Mouse (Mus musculus): ENCODE measurements around the gene Ogfod2. TPM values are rescaled to one million over a fixed set of nuclear protein-coding genes. Genes with fewer than 3 reads are reported as not detected.

Gene Ogfod2
- total and polyA plus RNA-seq, 3 experiments: 14.6 to 25.5 (median 16.4) TPM

- peaks cover 11% of the 10 kb centered on the region for H3K4me1 ChIP-seq (ENCODE audit: control insufficient read depth, insufficient read depth, low read length)
- intact Hi-C loops (cut with DNase I): loop anchor here (10.0 kb wide), 1 partner anchor 429 kb away; the partner anchor contains the start of gene Tmed2
- peak; percentile 76 to 86 for DNase-seq
Observed at GRCm38 (mm10) chr5:124115990-124116845, 4.1 kb downstream of the Ogfod2 start, which contains the start of gene Arl6ip4. Gene Arl6ip4 (plus strand): TSS chr5:124116089.

GRCm38 (mm10) chr5:124119204-124119603, 7.1 kb downstream of the Ogfod2 start:
- no peaks in the 10 kb centered on the region for H3K27me3 ChIP-seq (ENCODE audit: control insufficient read depth, insufficient read depth, low read length)
- WGBS: 40% methylated on average over 5 of the region's 5 CpGs
- DNase-seq: no peak
- no peak overlapping the region for H3K4me3 ChIP-seq
- H3K9ac ChIP-seq (ENCODE audit: low read depth, low read length): no peak overlapping the region
- TF ChIP-seq EP300 (IDR thresholded peaks at IDR 0.05; ENCODE audit: insufficient read depth, low read depth, low read length) (no peak), CTCF (IDR thresholded peaks at IDR 0.05) (no peak), POLR2A (IDR thresholded peaks at IDR 0.05; ENCODE audit: insufficient read depth, low read depth, low read length) (no peak)
- no peaks in the 10 kb centered on the region for H3K36me3 ChIP-seq (ENCODE audit: control insufficient read depth, insufficient read depth, low read length)
- intact Hi-C loops (cut with DNase I): loop anchor here (10.0 kb wide), 1 partner anchor 426 kb away; the partner anchor contains the start of gene Tmed2
- peaks cover 8% of the 10 kb centered on the region for H3K4me1 ChIP-seq (ENCODE audit: control insufficient read depth, insufficient read depth, low read length)
- peaks cover 4% of the 10 kb centered on the region; the same call in 1 of the 2 replicates for H3K79me2 ChIP-seq (replicated peaks; ENCODE audit: control insufficient read depth, insufficient read depth, low read length)
- H3K27ac ChIP-seq: no peak overlapping the region

More at GRCm38 (mm10) chr5:124115990-124116845, 4.1 kb downstream of the Ogfod2 start, which contains the start of gene Arl6ip4:
- H3K79me2 ChIP-seq (replicated peaks; ENCODE audit: control insufficient read depth, insufficient read depth, low read length): peaks cover 4% of the 10 kb centered on the region; the same call in 1 of the 2 replicates
- under 1% methylated on average over 64 of the region's 64 CpGs for WGBS
- TF ChIP-seq POLR2A (IDR thresholded peaks at IDR 0.05; ENCODE audit: insufficient read depth, low read depth, low read length): peak; percentile 80
- 0 out of 2 replicates have a peak, but pooled peaks have one; percentile 21 for TF ChIP-seq EP300 (IDR thresholded peaks at IDR 0.05; ENCODE audit: insufficient read depth, low read depth, low read length)
- TF ChIP-seq CTCF (IDR thresholded peaks at IDR 0.05): no peak
- no peaks in the 10 kb centered on the region for H3K36me3 ChIP-seq (ENCODE audit: control insufficient read depth, insufficient read depth, low read length)
- H3K27ac ChIP-seq: peak within 1 kb of the TSS; percentile 82
- H3K9ac ChIP-seq (ENCODE audit: low read depth, low read length): peak within 1 kb of the TSS; percentile 100
- no peaks in the 10 kb centered on the region for H3K27me3 ChIP-seq (ENCODE audit: control insufficient read depth, insufficient read depth, low read length)
- H3K4me3 ChIP-seq: peak within 1 kb of the TSS; percentile 99

GRCm38 (mm10) chr5:124122357-124122756, 10.3 kb downstream of the Ogfod2 start:
- H3K27me3 ChIP-seq (ENCODE audit: control insufficient read depth, insufficient read depth, low read length): no peaks in the 10 kb centered on the region
- DNase-seq: no peak
- H3K79me2 ChIP-seq (replicated peaks; ENCODE audit: control insufficient read depth, insufficient read depth, low read length): no peaks in the 10 kb centered on the region
- no peak overlapping the region for H3K4me3 ChIP-seq
- H3K9ac ChIP-seq (ENCODE audit: low read depth, low read length): no peak overlapping the region
- TF ChIP-seq EP300 (IDR thresholded peaks at IDR 0.05; ENCODE audit: insufficient read depth, low read depth, low read length): no peak
- no peak for TF ChIP-seq POLR2A (IDR thresholded peaks at IDR 0.05; ENCODE audit: insufficient read depth, low read depth, low read length)
- no peak for TF ChIP-seq CTCF (IDR thresholded peaks at IDR 0.05)
- intact Hi-C loops (cut with DNase I): no loop called here
- no peaks in the 10 kb centered on the region for H3K4me1 ChIP-seq (ENCODE audit: control insufficient read depth, insufficient read depth, low read length)
- 88% methylated on average over 18 of the region's 18 CpGs for WGBS
- no peak overlapping the region for H3K27ac ChIP-seq
- no peaks in the 10 kb centered on the region for H3K36me3 ChIP-seq (ENCODE audit: control insufficient read depth, insufficient read depth, low read length)

- Histone ChIP-seq H3K9ac (ENCODE audit: low read depth, low read length) (no peak overlapping the region), H3K4me3 (no peak overlapping the region), H3K4me1 (ENCODE audit: control insufficient read depth, insufficient read depth, low read length) (no peaks in the 10 kb centered on the region), H3K27ac (no peak overlapping the region), H3K36me3 (ENCODE audit: control insufficient read depth, insufficient read depth, low read length) (no peaks in the 10 kb centered on the region), H3K79me2 (replicated peaks; ENCODE audit: control insufficient read depth, insufficient read depth, low read length) (no peaks in the 10 kb centered on the region), H3K27me3 (ENCODE audit: control insufficient read depth, insufficient read depth, low read length) (no peaks in the 10 kb centered on the region)
- 84% methylated on average over 11 of the region's 11 CpGs for WGBS
- intact Hi-C loops (cut with DNase I): no loop called here
- TF ChIP-seq POLR2A (IDR thresholded peaks at IDR 0.05; ENCODE audit: insufficient read depth, low read depth, low read length) (no peak), EP300 (IDR thresholded peaks at IDR 0.05; ENCODE audit: insufficient read depth, low read depth, low read length) (no peak), CTCF (IDR thresholded peaks at IDR 0.05) (no peak)
- no peak for DNase-seq
Observed at GRCm38 (mm10) chr5:124125093-124125492, 13.0 kb downstream of the Ogfod2 start.

- Histone ChIP-seq H3K36me3 (ENCODE audit: control insufficient read depth, insufficient read depth, low read length) (no peaks in the 10 kb centered on the region), H3K79me2 (replicated peaks; ENCODE audit: control insufficient read depth, insufficient read depth, low read length) (no peaks in the 10 kb centered on the region), H3K4me1 (ENCODE audit: control insufficient read depth, insufficient read depth, low read length) (no peaks in the 10 kb centered on the region), H3K27ac (no peak overlapping the region), H3K9ac (ENCODE audit: low read depth, low read length) (no peak overlapping the region), H3K27me3 (ENCODE audit: control insufficient read depth, insufficient read depth, low read length) (no peaks in the 10 kb centered on the region), H3K4me3 (no peak overlapping the region)
- TF ChIP-seq CTCF (IDR thresholded peaks at IDR 0.05): no peak
- no peak for TF ChIP-seq EP300 (IDR thresholded peaks at IDR 0.05; ENCODE audit: insufficient read depth, low read depth, low read length)
- intact Hi-C loops (cut with DNase I): no loop called here
- DNase-seq: no peak
- 86% methylated on average over 5 of the region's 5 CpGs for WGBS
Observed at GRCm38 (mm10) chr5:124134261-124134660, 22.2 kb downstream of the Ogfod2 start.

GRCm38 (mm10) chr5:124138066-124138465, 26.0 kb downstream of the Ogfod2 start:
- Histone ChIP-seq H3K36me3 (ENCODE audit: control insufficient read depth, insufficient read depth, low read length) (no peaks in the 10 kb centered on the region), H3K79me2 (replicated peaks; ENCODE audit: control insufficient read depth, insufficient read depth, low read length) (no peaks in the 10 kb centered on the region), H3K4me3 (no peak overlapping the region), H3K27me3 (ENCODE audit: control insufficient read depth, insufficient read depth, low read length) (no peaks in the 10 kb centered on the region), H3K9ac (ENCODE audit: low read depth, low read length) (no peak overlapping the region), H3K27ac (no peak overlapping the region), H3K4me1 (ENCODE audit: control insufficient read depth, insufficient read depth, low read length) (no peaks in the 10 kb centered on the region)
- no peak for DNase-seq
- 51% methylated on average over 7 of the region's 7 CpGs for WGBS
- intact Hi-C loops (cut with DNase I): no loop called here
- no peak for TF ChIP-seq EP300 (IDR thresholded peaks at IDR 0.05; ENCODE audit: insufficient read depth, low read depth, low read length)
- TF ChIP-seq POLR2A (IDR thresholded peaks at IDR 0.05; ENCODE audit: insufficient read depth, low read depth, low read length): no peak
- no peak for TF ChIP-seq CTCF (IDR thresholded peaks at IDR 0.05)

All from heart, adult 2 months (tissue).